In the genomic region with DNA sequence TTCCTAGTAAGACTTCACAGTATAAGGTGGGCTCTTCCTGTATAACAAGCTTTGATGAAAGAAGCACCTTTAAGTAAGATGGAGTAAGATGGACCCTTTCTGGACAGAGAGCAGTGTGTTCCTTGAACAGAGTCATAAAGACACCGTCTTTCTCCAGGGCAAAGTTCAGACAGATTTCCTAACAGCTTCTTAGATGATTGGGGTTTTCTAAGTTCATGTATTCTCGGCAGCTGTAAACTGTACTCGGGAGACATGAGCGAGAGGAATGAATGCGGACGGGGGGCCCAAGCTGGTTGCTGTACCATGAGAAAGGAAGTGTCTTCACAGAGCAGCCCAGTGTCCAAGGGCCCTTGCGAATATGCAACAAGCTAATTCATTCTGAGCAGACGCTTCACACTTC, we compare ENCODE assay signal across 20 mouse cellular contexts.
DNase-seq lines count a peak whose midpoint lies in the region; ATAC-seq and TF ChIP-seq lines count a peak whose summit lies in the region.
"Had no signal": no experiment of that assay in that cellular context is flagged by ENCODE, and none has a peak within 500 bp of the region (broad histone marks: within the 10 kb centered on the region; RNA-seq: fewer than 3 reads in every experiment).

No protein-coding gene starts in this region.

- intact Hi-C loops in heart, postnatal 36 days (cut with DNase I): no loop called here

- ATAC-seq in intestine, embryonic 15.5 days: peak; percentile 41; the same call in 1 of the 2 replicates
- ATAC-seq in intestine, postnatal 0 days: 0 out of 2 replicates have a peak, but pooled peaks have one; percentile 49
- ATAC-seq: activated CD4-positive, CD25-positive, alpha-beta regulatory T cell, adult 4 months; CD4-positive, CD25-positive, alpha-beta regulatory T cell, adult 4 months had no signal

- no peaks in the 10 kb centered on the region for H3K27me3 ChIP-seq in intestine, embryonic 15.5 days (replicated peaks)
- H3K27me3 ChIP-seq in intestine, postnatal 0 days (replicated peaks; ENCODE audit: control insufficient read depth, insufficient read depth, low read length): no peaks in the 10 kb centered on the region
- H3K27me3 ChIP-seq: CH12.LX; embryonic facial prominence, embryonic 12.5 days; forebrain, embryonic 13.5 days; forebrain, embryonic 15.5 days; Patski had no signal

- no peak for TF ChIP-seq CTCF in intestine, postnatal 0 days (IDR thresholded peaks at IDR 0.05; ENCODE audit: low read depth)

- H3K27ac ChIP-seq in intestine, embryonic 15.5 days: no peak overlapping the region
- H3K27ac ChIP-seq in intestine, postnatal 0 days (ENCODE audit: low read depth, low read length): no peak overlapping the region
- H3K27ac ChIP-seq: embryonic facial prominence, embryonic 10.5 days; embryonic facial prominence, embryonic 12.5 days; forebrain, embryonic 13.5 days had no signal

- DNase-seq in heart, adult 11 months: peak; percentile 52
- no peak for DNase-seq in heart, postnatal 36 days
- DNase-seq in thymus, adult 18-20 months: no peak
- DNase-seq: adrenal gland, adult 8-10 months; adrenal gland, postnatal 36 days; B cell, adult 2 months; cerebellum, adult 11-12 months; cerebellum, adult 2 months; cerebellum, adult 9-10 months had no signal

- no peaks in the 10 kb centered on the region for H3K9me3 ChIP-seq in intestine, embryonic 15.5 days
- H3K9me3 ChIP-seq in intestine, postnatal 0 days (ENCODE audit: control insufficient read depth): no peaks in the 10 kb centered on the region
- H3K9me3 ChIP-seq: embryonic facial prominence, embryonic 10.5 days; embryonic facial prominence, embryonic 12.5 days; forebrain, embryonic 13.5 days; forebrain, embryonic 15.5 days had no signal

- no peak overlapping the region for H3K4me2 ChIP-seq in intestine, embryonic 15.5 days (replicated peaks)
- no peak overlapping the region for H3K4me2 ChIP-seq in intestine, postnatal 0 days (replicated peaks; ENCODE audit: low read depth)
- H3K4me2 ChIP-seq: embryonic facial prominence, embryonic 12.5 days; forebrain, embryonic 13.5 days; forebrain, embryonic 15.5 days had no signal

- H3K4me3 ChIP-seq in intestine, embryonic 15.5 days (replicated peaks): no peak overlapping the region
- H3K4me3 ChIP-seq in intestine, postnatal 0 days (ENCODE audit: low read depth, low read length): no peak overlapping the region
- H3K4me3 ChIP-seq: embryonic facial prominence, embryonic 10.5 days; embryonic facial prominence, embryonic 12.5 days; forebrain, embryonic 13.5 days; forebrain, embryonic 15.5 days had no signal

- no peaks in the 10 kb centered on the region for H3K36me3 ChIP-seq in intestine, embryonic 15.5 days
- H3K36me3 ChIP-seq in intestine, postnatal 0 days (ENCODE audit: control insufficient read depth, insufficient read depth): no peaks in the 10 kb centered on the region
- H3K36me3 ChIP-seq: embryonic facial prominence, embryonic 10.5 days; embryonic facial prominence, embryonic 12.5 days; forebrain, embryonic 15.5 days; G1E had no signal

- 55% methylated on average over 8 of the region's 8 CpGs for WGBS in intestine, embryonic 15.5 days
- 39% methylated on average over 8 of the region's 8 CpGs for WGBS in intestine, postnatal 0 days

- no peak overlapping the region for H3K9ac ChIP-seq in intestine, embryonic 15.5 days
- no peak overlapping the region for H3K9ac ChIP-seq in intestine, postnatal 0 days (ENCODE audit: low read depth, low read length)
- H3K9ac ChIP-seq: embryonic facial prominence, embryonic 12.5 days; forebrain, embryonic 13.5 days; forebrain, embryonic 15.5 days had no signal

- H3K4me1 ChIP-seq in intestine, embryonic 15.5 days (replicated peaks): no peaks in the 10 kb centered on the region
- H3K4me1 ChIP-seq in intestine, postnatal 0 days (replicated peaks; ENCODE audit: control insufficient read depth, insufficient read depth, low read length): no peaks in the 10 kb centered on the region
- H3K4me1 ChIP-seq: embryonic facial prominence, embryonic 10.5 days; embryonic facial prominence, embryonic 12.5 days had no signal
